ENCODE assay signal across 8 mouse cellular contexts in the genomic region with DNA sequence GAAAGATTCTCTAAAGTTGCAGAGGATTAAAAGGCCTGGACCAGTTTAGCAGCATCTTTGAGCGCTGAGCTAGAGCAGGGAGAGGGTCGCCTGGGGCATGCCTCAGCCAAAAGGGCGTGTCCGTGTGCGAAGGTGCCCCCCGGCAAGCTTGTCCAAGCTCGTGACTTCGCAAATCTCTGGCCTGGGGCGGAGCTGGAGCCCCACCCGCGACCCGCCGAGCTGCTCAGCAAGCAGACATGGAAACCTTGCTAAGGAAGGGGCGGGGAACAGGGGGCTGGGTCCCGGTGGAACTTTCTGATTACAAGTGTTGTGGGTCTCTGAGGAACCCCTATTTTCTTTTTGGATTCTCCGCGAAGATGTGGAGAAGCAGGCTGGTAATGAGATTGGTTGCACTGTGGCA.
DNase-seq lines count a peak whose midpoint lies in the region; ATAC-seq lines count a peak whose summit lies in the region.

No protein-coding gene starts in this region.

- peaks cover 58% of the 10 kb centered on the region for H3K27me3 ChIP-seq in heart, embryonic 14.5 days (ENCODE audit: control insufficient read depth, insufficient read depth, low read length)
- H3K27me3 ChIP-seq in forebrain, embryonic 12.5 days, result peaks cover 35% of the 10 kb centered on the region
- H3K27me3 ChIP-seq in liver, embryonic 16.5 days (ENCODE audit: control insufficient read depth, insufficient read depth, low read depth, low read length), result peaks cover 26% of the 10 kb centered on the region

- whole genome bisulfite sequencing in heart, embryonic 14.5 days, result 2% methylated on average over 17 of the region's 17 CpGs
- under 1% methylated on average over 17 of the region's 17 CpGs for WGBS in forebrain, embryonic 12.5 days
- WGBS in liver, embryonic 16.5 days (ENCODE audit: insufficient replicate concordance), result under 1% methylated on average over 17 of the region's 17 CpGs

- H3K9me3 ChIP-seq in heart, embryonic 14.5 days (ENCODE audit: control insufficient read depth, low read length), result no peaks in the 10 kb centered on the region
- H3K9me3 ChIP-seq in forebrain, embryonic 12.5 days, result no peaks in the 10 kb centered on the region
- H3K9me3 ChIP-seq in liver, embryonic 16.5 days (replicated peaks; ENCODE audit: control insufficient read depth, low read length), result no peaks in the 10 kb centered on the region

- H3K4me1 ChIP-seq in heart, embryonic 14.5 days (ENCODE audit: control insufficient read depth in 2 of 2, insufficient read depth in 2 of 2, low read length in 2 of 2), result peaks cover 13 to 21% of the 10 kb centered on the region in 2 experiments; a peak in 3 of 4 replicates
- H3K4me1 ChIP-seq in forebrain, embryonic 12.5 days, result peaks cover 24% of the 10 kb centered on the region
- H3K4me1 ChIP-seq in liver, embryonic 16.5 days (ENCODE audit: control insufficient read depth, low read depth, low read length), result no peaks in the 10 kb centered on the region

- intact Hi-C loops in heart, postnatal 25 days (cut with DNase I), result no loop called here

- no peak overlapping the region for H3K9ac ChIP-seq in heart, embryonic 14.5 days (ENCODE audit: low read length)
- H3K9ac ChIP-seq in forebrain, embryonic 12.5 days, result peak overlapping the region; percentile 65
- H3K9ac ChIP-seq in liver, embryonic 16.5 days (ENCODE audit: low read depth, low read length), result no peak overlapping the region

- no peak overlapping the region for H3K27ac ChIP-seq in heart, embryonic 14.5 days (replicated peaks in 1 of 2; ENCODE audit: control insufficient read depth in 1 of 2, insufficient read depth in 1 of 2, low read depth in 2 of 2, low read length in 2 of 2)
- peak overlapping the region; percentile 77 for H3K27ac ChIP-seq in forebrain, embryonic 12.5 days
- no peak overlapping the region for H3K27ac ChIP-seq in liver, embryonic 16.5 days (ENCODE audit: low read length)

- peak overlapping the region; percentile 45 to 47 for H3K4me3 ChIP-seq in heart, embryonic 14.5 days (ENCODE audit: control insufficient read depth in 1 of 2, insufficient read depth in 1 of 2, low read depth in 1 of 2, low read length in 2 of 2)
- peak overlapping the region; percentile 54 for H3K4me3 ChIP-seq in forebrain, embryonic 12.5 days (replicated peaks)
- no peak overlapping the region for H3K4me3 ChIP-seq in liver, embryonic 16.5 days (ENCODE audit: low read depth, low read length)

- peak overlapping the region; percentile 87 for H3K4me2 ChIP-seq in heart, embryonic 14.5 days (ENCODE audit: low read length)
- peak overlapping the region; percentile 94 for H3K4me2 ChIP-seq in forebrain, embryonic 12.5 days
- H3K4me2 ChIP-seq in liver, embryonic 16.5 days (ENCODE audit: low read depth, low read length), result peak overlapping the region; percentile 47

- DNase-seq in heart, postnatal 25 days (ENCODE audit: low spot score), result no peak
- peak; percentile 73 for DNase-seq in ZHBTc4 (ENCODE audit: low read depth, low spot score)
- no peak for DNase-seq in thymus, postnatal 0 days (ENCODE audit: low spot score)

- no peak for ATAC-seq in heart, embryonic 14.5 days (ENCODE audit: insufficient number of reproducible peaks, insufficient read depth, low FRiP score, low read depth)
- ATAC-seq in forebrain, embryonic 12.5 days (ENCODE audit: low FRiP score), result peak; percentile 27; the same call in 1 of the 2 replicates
- ATAC-seq in liver, embryonic 16.5 days (ENCODE audit: low read depth), result no peak
- ATAC-seq in inflammation-experienced regulatory T-cells, adult 6 months, result no peak
- no peak for ATAC-seq in megakaryocyte progenitor cell, adult 5-6 weeks (replicated peaks; ENCODE audit: poor library complexity)

- no peaks in the 10 kb centered on the region for H3K36me3 ChIP-seq in heart, embryonic 14.5 days (ENCODE audit: control insufficient read depth, insufficient read depth, low read length)
- no peaks in the 10 kb centered on the region for H3K36me3 ChIP-seq in forebrain, embryonic 12.5 days (replicated peaks)
- no peaks in the 10 kb centered on the region for H3K36me3 ChIP-seq in liver, embryonic 16.5 days (ENCODE audit: control insufficient read depth, insufficient read depth)
